Mouse (Mus musculus) intestine, embryonic 14.5 days (tissue): ENCODE measurements around the gene Cd9. TPM values are rescaled to one million over a fixed set of nuclear protein-coding genes. Genes with fewer than 3 reads are reported as not detected.

Experiments used
- ATAC-seq: fragments of 200-750 bp; cut with Nextera tagmentation; replicated peaks from 2 replicates; pipeline ENCODE4 v1.8.0; 2017; ENCODE audit warnings: low read depth, moderate number of reproducible peaks, moderate TSS enrichment, moderate library complexity; ENCODE audit not compliant: low FRiP score, low TSS enrichment
- DNase-seq: peaks from one replicate; pipeline ENCODE4 v3.0.0-alpha.2; 2018; ENCODE audit warnings: low spot score
- H3K27ac ChIP-seq: fragments of 300-500 bp; sonication (generic); 2 replicates; pipeline ENCODE4 v1.5.1; 2014; ENCODE audit warnings: low read depth, mild to moderate bottlenecking, control low read depth
- H3K27me3 ChIP-seq: fragments of 300-500 bp; sonication (generic); replicated peaks from 2 replicates; pipeline ENCODE4 v1.6.1; 2014; ENCODE audit warnings: low read length, control low read depth; ENCODE audit not compliant: control insufficient read depth, insufficient read depth
- H3K36me3 ChIP-seq: fragments of 300-500 bp; sonication (generic); 2 replicates; pipeline ENCODE4 v1.6.1; 2014; ENCODE audit warnings: low read length, control low read depth; ENCODE audit not compliant: control insufficient read depth, insufficient read depth
- H3K4me1 ChIP-seq: fragments of 300-500 bp; sonication (generic); replicated peaks from 2 replicates; pipeline ENCODE4 v1.6.1; 2014; ENCODE audit warnings: low read length, control low read depth, mixed read lengths; ENCODE audit not compliant: control insufficient read depth, insufficient read depth
- H3K4me2 ChIP-seq: fragments of 300-500 bp; sonication (generic); 2 replicates; pipeline ENCODE4 v1.6.1; 2014; ENCODE audit warnings: low read length
- H3K4me3 ChIP-seq: fragments of 300-500 bp; sonication (generic); 2 replicates; pipeline ENCODE4 v1.5.1; 2014; ENCODE audit warnings: low read depth, low read length, control low read depth, mixed read lengths
- H3K9ac ChIP-seq: fragments of 300-500 bp; sonication (generic); 2 replicates; pipeline ENCODE4 v1.6.1; 2014; ENCODE audit warnings: mild to moderate bottlenecking, low read length
- H3K9me3 ChIP-seq: fragments of 300-500 bp; sonication (generic); 2 replicates; pipeline ENCODE4 v1.6.1; 2016; ENCODE audit warnings: low read length, control low read depth; ENCODE audit not compliant: control insufficient read depth
- WGBS: fragments of 180-500 bp; shearing (Covaris S2); extraction: QIAGEN DNeasy Blood & Tissue Kit; methylation state at CpG from one replicate; pipeline ENCODE4 v1.1.7; 2014; 5-methylcytosine and 5-hydroxymethylcytosine counted together
- polyA plus RNA-seq: library from polyadenylated mRNA; unstranded; fragments of >200 nt; fragmentation: Nextera tagmentation; extraction: Ambion mirVana; gene quantifications from 2 replicates; pipeline ENCODE4 v1.2.1, GENCODE M21; 2014

Gene Cd9
- polyA plus RNA-seq, 1 experiment from 2014 or later, result 162 TPM

DNA sequence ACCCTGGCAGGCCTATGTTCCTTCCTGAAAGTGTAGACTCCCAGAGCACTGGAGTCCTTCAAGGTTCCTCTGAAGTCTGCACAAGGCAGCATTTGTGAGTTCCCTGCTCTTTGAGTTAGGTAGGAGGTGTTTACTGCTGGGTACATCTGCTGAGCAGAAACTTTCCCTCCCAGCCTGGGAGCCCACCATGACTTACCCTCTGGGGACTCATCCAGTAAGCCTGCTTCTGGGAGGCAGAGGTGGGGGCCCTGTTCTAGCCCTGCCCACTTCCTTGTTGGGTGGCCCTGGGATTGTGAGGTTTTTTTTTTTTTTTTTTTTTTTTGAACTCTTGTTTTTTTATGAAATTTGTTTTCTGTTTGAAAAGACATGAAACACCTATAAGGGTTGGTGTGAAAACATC, 16.1 kb upstream of the Cd9 start:
- H3K36me3 ChIP-seq, result no peaks in the 10 kb centered on the region
- no peaks in the 10 kb centered on the region for H3K27me3 ChIP-seq
- no peak overlapping the region for H3K27ac ChIP-seq
- H3K9me3 ChIP-seq, result no peaks in the 10 kb centered on the region
- ATAC-seq (no peak), DNase-seq (no peak)
- no peak overlapping the region for H3K9ac ChIP-seq
- H3K4me2 ChIP-seq, result no peak overlapping the region
- H3K4me1 ChIP-seq, result peaks cover 4% of the 10 kb centered on the region; the same call in 1 of the 2 replicates
- H3K4me3 ChIP-seq, result no peak overlapping the region

DNA sequence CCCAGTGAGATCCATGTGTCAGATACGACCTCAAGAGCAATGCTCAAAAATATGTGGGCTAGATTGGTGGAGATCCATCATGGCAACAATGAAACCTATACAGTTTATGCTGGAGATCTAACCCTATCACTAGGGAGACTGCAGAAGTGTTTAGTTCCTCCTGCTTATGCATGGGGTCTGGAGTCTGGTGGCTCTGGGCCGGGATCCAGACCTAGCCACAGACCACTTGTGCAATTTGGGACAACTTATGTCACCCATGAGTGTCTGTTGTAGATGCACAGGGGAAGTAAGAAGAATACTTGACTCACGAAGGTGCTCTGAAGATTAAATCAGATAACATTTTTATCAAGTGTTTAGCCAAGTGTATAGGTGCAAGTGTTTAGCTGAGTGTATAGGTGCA, 15.2 kb upstream of the Cd9 start:
- Histone ChIP-seq H3K9ac (no peak overlapping the region), H3K27ac (no peak overlapping the region), H3K9me3 (no peaks in the 10 kb centered on the region), H3K27me3 (no peaks in the 10 kb centered on the region), H3K4me2 (no peak overlapping the region), H3K4me1 (no peaks in the 10 kb centered on the region), H3K36me3 (no peaks in the 10 kb centered on the region), H3K4me3 (no peak overlapping the region)
- 79% methylated on average over 3 of the region's 3 CpGs for WGBS
- ATAC-seq, result no peak
- DNase-seq, result no peak

DNA sequence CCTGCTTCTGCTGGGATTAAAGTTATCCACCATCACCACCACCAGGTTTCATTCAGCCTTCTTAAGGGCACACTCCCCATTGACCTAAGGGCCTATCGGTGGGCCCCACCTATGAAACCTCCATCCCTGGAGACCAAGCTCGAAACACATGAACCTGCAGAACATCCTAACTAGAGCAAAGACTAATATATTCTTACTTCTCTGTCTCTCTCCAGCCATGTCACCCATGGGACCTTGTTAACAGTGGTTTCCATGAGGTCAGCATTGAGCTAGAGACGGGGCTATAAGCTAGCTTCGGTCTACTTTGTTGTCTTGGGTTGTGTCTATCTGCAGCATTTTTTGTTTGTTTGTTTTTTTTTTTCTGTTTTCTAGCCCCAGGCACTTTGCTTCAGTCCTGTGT, 11.8 kb upstream of the Cd9 start:
- H3K4me2 ChIP-seq, result no peak overlapping the region
- DNase-seq, result no peak
- no peaks in the 10 kb centered on the region for H3K4me1 ChIP-seq
- ATAC-seq, result no peak
- H3K27ac ChIP-seq, result no peak overlapping the region
- H3K9me3 ChIP-seq, result no peaks in the 10 kb centered on the region
- no peaks in the 10 kb centered on the region for H3K36me3 ChIP-seq
- H3K4me3 ChIP-seq, result no peak overlapping the region
- no peaks in the 10 kb centered on the region for H3K27me3 ChIP-seq
- WGBS, result 95% methylated on average over 4 of the region's 4 CpGs
- H3K9ac ChIP-seq, result no peak overlapping the region

DNA sequence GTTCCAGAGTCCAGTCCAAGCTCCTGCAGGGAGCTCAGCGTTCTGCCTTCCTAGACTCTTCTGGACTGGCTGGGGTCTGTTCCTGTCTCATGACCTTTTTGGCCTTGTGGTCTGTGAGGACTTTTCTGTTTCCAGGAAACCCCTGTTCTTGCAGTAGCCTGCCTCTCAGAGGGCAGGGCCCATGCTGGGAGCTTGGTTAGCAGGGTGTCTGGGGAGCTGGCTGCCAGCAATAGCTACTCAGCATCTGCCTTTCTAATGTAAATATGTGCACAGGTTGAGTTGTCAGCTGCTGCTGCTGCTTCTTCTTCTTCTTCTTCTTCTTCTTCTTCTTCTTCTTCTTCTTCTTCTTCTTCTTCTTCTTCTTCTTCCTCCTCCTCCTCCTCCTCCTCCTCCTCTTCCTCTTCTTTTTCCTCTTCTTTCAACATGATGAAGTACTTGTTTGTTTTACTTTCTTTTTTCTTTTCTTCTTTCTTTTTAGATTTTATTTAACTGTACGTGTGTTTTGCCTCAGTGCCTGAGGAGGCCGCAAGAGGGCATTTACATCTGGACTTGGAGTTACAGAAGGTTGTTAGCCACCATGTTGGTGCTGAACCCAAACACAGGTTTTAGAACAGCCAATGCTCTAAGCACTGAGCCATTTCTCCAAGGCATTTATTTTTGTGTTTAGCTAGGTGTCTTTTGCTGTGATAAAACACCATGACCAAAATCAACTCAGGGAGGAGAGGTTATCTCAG, 10.2 kb upstream of the Cd9 start:
- H3K9ac ChIP-seq, result no peak overlapping the region
- no peaks in the 10 kb centered on the region for H3K9me3 ChIP-seq
- no peaks in the 10 kb centered on the region for H3K36me3 ChIP-seq
- no peak overlapping the region for H3K4me2 ChIP-seq
- WGBS, result 38% methylated on average over 3 of the region's 3 CpGs
- H3K4me3 ChIP-seq, result no peak overlapping the region
- ATAC-seq (no peak), DNase-seq (no peak)
- no peaks in the 10 kb centered on the region for H3K27me3 ChIP-seq
- H3K4me1 ChIP-seq, result no peaks in the 10 kb centered on the region
- no peak overlapping the region for H3K27ac ChIP-seq

DNA sequence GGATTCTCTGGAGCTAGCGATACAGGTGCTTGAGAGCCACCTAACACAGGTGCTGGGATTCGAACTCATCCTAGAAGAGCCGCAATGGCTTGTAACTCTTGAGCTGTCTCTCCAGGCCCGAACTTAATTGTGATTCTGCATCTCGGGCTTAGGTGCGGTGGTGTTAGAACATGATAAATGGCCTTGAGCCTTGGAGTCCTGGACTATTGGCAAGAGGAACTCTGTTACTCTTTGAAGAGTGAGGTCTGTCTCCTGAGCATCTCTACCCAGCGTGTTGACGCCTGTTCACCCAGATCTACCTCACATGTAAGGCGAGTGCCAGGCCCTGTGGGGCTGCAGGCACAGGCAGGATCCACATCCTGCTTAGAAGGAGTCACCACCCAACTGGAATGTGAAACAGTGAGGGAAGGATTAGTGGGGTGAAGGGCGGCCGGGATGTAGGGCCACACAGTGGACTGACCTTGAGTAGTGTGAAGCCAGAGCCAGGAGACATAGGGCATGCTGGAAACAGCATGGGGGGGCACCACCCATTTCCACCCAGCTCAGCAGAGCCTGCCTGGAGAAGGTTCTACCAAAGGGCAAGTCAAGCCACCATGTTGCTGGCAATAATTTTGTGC, 8.7 kb upstream of the Cd9 start:
- Histone ChIP-seq H3K9me3 (no peaks in the 10 kb centered on the region), H3K36me3 (no peaks in the 10 kb centered on the region), H3K4me3 (no peak overlapping the region), H3K9ac (no peak overlapping the region), H3K27ac (no peak overlapping the region), H3K27me3 (no peaks in the 10 kb centered on the region), H3K4me2 (no peak overlapping the region), H3K4me1 (no peaks in the 10 kb centered on the region)
- WGBS, result 84% methylated on average over 11 of the region's 11 CpGs
- ATAC-seq (no peak), DNase-seq (no peak)

DNA sequence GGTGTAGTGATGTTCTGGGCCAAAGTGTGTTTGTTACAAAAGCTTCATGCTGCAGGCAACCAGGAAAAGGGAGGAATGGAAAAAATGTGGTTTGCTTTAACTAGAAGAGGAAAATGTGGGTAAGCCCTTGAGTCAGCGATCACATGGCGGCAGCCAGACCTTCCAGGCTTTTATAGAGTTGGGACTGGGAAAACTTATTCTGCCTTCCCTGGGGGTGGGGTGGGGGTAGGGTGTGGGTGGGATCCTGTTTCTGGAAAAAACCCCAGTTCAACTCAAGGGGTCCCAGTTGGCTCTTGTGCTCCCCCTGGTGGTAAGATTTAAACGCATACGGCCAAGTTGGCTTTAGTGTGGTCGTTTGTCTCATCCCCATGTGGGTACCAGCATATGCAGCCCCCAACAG, 3.5 kb upstream of the Cd9 start:
- Histone ChIP-seq H3K4me2 (no peak overlapping the region), H3K36me3 (no peaks in the 10 kb centered on the region), H3K27ac (no peak overlapping the region), H3K9me3 (no peaks in the 10 kb centered on the region), H3K4me1 (peaks cover 7% of the 10 kb centered on the region; the same call in 1 of the 2 replicates), H3K4me3 (no peak overlapping the region), H3K27me3 (peaks cover 7% of the 10 kb centered on the region; the same call in 1 of the 2 replicates), H3K9ac (no peak overlapping the region)
- WGBS, result 38% methylated on average over 5 of the region's 5 CpGs
- DNase-seq, result no peak
- no peak for ATAC-seq

DNA sequence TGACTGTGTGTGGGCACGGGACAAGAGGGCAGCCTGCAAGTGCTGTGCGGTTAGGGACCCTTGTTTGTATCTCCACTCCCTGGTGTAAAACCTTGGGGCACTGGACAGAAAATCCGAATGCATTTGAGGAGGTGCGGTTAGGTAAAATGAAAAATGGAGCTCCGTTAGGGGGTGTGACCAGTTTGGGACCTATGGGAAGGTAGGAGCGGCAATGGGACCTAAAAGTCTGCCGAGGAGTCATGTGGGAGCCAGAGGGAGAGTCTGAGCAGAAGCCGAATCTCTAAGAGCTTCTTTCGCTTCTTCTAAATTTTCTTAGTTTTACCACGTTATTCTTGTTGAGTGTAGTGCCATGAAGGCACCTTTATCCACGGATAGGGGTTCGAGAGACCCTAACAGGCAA, 1.8 kb upstream of the Cd9 start:
- ATAC-seq (no peak), DNase-seq (no peak)
- Histone ChIP-seq H3K27ac (no peak overlapping the region), H3K27me3 (peaks cover 13% of the 10 kb centered on the region; the same call in 1 of the 2 replicates), H3K4me1 (peaks cover 7% of the 10 kb centered on the region), H3K9ac (no peak overlapping the region), H3K9me3 (no peaks in the 10 kb centered on the region), H3K4me2 (no peak overlapping the region), H3K4me3 (no peak overlapping the region), H3K36me3 (no peaks in the 10 kb centered on the region)
- WGBS, result 86% methylated on average over 12 of the region's 12 CpGs

DNA sequence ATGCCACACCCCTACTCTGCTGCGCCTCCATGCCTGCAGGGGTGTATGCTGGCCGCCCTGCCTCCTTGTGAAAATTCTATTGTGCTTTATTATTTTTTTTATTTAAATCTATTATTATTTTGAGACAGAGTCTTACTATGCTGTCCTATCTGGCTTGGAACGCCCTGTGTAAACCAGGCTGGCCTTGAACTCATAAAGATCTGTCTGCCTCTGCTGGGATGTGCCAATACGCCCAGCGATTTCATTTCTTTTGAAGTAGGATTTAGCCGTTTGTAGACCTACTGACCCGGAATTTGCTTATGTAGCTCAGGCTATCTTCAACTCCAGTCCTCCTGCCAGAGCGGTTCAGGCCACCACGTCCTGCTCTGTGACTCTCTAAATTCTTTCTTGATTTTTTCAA, 770 bp upstream of the Cd9 start:
- 66% methylated on average over 9 of the region's 9 CpGs for WGBS
- no peak overlapping the region for H3K9ac ChIP-seq
- H3K4me2 ChIP-seq, result peak overlapping the region; percentile 83; the same call in 1 of the 2 replicates
- no peak overlapping the region for H3K4me3 ChIP-seq
- peaks cover 13% of the 10 kb centered on the region; the same call in 1 of the 2 replicates for H3K27me3 ChIP-seq
- H3K4me1 ChIP-seq, result peaks cover 7% of the 10 kb centered on the region
- ATAC-seq (no peak), DNase-seq (no peak)
- no peak overlapping the region for H3K27ac ChIP-seq
- H3K9me3 ChIP-seq, result no peaks in the 10 kb centered on the region
- H3K36me3 ChIP-seq, result no peaks in the 10 kb centered on the region

DNA sequence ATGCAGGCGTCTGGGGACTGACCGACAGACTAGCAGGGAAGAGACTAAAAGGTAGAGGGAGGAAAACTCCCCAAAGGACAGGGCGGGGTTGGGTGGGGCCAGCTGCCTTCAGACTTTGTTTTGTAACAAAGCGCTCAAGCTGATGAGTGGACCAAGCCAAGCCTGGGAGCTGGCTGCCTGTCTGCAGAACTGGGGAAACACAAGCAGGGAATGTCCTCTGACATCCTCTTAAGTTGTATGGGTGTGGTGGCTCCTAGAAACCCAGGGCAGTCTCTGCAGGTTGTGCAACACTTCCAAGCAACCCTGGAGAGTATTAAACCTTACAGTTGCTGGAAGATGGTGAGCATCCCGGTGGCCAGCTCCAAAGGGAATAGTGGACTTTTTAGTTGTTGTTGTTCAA, 1.4 kb downstream of the Cd9 start:
- no peaks in the 10 kb centered on the region for H3K36me3 ChIP-seq
- no peaks in the 10 kb centered on the region for H3K9me3 ChIP-seq
- WGBS, result 47% methylated on average over 5 of the region's 5 CpGs
- no peak for DNase-seq
- H3K4me1 ChIP-seq, result peaks cover 7% of the 10 kb centered on the region
- peak overlapping the region; percentile 83 for H3K4me2 ChIP-seq
- H3K27ac ChIP-seq, result no peak overlapping the region; the same call in 1 of the 2 replicates
- peak overlapping the region; percentile 64; the same call in 1 of the 2 replicates for H3K9ac ChIP-seq
- ATAC-seq, result no peak
- H3K27me3 ChIP-seq, result peaks cover 13% of the 10 kb centered on the region; the same call in 1 of the 2 replicates
- H3K4me3 ChIP-seq, result peak overlapping the region; percentile 65
